Mouse (Mus musculus): ENCODE measurements around the gene Styxl1. TPM values are rescaled to one million over a fixed set of nuclear protein-coding genes. Genes with fewer than 3 reads are reported as not detected.
A peak's percentile ranks its signal among the peaks of the same experiment; 100 is the strongest.

The Styxl1 gene
- total RNA-seq, 1 experiment from 2014 or later: not detected

DNA sequence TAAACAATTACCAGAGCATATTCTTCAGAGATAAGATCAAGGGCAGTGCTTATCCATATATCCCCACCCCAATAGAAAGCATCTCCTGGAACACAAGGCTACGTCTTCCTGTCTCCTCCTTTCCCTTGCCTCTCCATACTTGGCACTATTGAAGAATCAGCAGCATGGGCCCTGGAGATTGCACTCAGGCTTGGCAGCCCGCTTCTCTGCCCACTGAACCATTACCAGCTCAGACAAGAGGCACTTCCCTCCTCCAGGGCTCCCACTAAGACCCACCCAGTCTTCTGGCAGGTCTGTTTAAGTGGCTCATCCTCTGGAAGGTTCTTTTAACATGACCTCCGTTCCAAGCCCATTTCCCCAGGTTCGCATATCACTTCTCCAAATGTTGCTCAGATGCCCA is 1.6 kb downstream of the Styxl1 start:
- no peak for ATAC-seq (replicated peaks; ENCODE audit: low read depth, poor library complexity, severe bottlenecking)

GRCm38 (mm10) chr5:135772519-135772918 is 5.7 kb downstream of the Styxl1 start:
- peak; percentile 52 for ATAC-seq (replicated peaks; ENCODE audit: low read depth, poor library complexity, severe bottlenecking)

GRCm38 (mm10) chr5:135764971-135765370 is 13.2 kb downstream of the Styxl1 start:
- ATAC-seq (replicated peaks; ENCODE audit: low read depth, poor library complexity, severe bottlenecking): no peak

GRCm38 (mm10) chr5:135763526-135763925 is 14.7 kb downstream of the Styxl1 start:
- peak; percentile 87 for ATAC-seq (replicated peaks; ENCODE audit: low read depth, poor library complexity, severe bottlenecking)

DNA sequence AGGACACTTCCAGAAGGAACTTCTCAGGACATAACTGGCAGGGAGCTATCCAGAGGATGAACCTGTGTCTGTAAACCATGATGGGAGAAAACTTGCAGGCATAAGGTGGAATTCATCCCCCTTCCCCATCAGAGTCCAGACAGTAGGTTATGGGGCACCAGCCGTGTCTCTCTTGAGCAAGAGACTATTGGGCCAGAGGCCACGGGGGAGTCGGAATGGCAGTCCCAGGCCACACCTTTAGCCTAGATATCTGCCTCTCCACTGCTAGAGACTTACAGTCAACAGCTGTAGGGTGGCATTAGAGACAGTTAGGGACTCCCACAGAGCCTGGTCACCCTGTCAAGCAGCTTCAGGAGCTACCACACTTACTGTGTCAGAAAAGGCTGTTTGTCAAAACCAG is 16.3 kb downstream of the Styxl1 start:
- no peak for ATAC-seq (replicated peaks; ENCODE audit: low read depth, poor library complexity, severe bottlenecking)

DNA sequence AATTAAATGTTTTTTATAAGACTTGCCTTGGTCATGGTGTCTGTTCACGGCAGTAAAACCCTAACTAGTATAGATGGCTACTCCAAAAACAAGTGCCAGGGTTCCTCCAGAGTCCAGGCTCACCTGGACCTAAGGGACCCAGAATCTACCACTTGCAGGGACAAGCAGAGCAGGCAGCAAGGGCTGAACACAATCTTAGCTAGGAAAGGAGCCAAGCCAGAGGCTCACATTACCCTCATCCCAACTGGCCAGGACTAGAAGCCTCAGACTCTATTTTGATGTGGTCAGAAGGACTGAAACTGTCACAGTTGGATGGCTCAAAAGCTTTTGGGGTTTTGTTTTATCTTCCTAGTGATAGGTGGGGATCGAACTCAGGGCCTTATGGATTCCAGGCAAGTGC is 26.6 kb downstream of the Styxl1 start:
- no peak for ATAC-seq (replicated peaks; ENCODE audit: low read depth, poor library complexity, severe bottlenecking)

DNA sequence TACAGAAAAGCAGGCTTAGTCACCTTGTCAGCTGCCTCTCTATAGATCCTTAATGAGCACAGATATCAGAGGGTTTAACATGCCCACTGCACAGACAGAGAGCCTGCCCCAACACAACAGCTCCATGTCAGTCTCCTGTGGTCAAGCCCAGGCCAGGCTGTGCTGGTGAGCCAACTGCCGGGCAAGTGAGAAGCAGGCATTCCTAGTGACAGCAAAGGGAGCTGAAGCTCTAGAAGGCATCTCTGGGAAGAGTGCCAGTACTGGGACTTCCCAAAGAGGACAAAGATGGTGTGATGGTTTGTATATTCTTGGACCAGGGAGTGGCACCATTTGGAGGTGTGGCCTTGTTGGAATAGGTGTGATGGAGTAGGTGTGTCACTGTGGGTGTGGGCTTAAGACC is 27.1 kb downstream of the Styxl1 start:
- no peak for ATAC-seq (replicated peaks; ENCODE audit: low read depth, poor library complexity, severe bottlenecking)

- ATAC-seq (replicated peaks; ENCODE audit: low read depth, poor library complexity, severe bottlenecking): peak; percentile 13; the same call in 1 of the 2 replicates
Measured at GRCm38 (mm10) chr5:135744742-135745141, 33.4 kb downstream of the Styxl1 start.

DNA sequence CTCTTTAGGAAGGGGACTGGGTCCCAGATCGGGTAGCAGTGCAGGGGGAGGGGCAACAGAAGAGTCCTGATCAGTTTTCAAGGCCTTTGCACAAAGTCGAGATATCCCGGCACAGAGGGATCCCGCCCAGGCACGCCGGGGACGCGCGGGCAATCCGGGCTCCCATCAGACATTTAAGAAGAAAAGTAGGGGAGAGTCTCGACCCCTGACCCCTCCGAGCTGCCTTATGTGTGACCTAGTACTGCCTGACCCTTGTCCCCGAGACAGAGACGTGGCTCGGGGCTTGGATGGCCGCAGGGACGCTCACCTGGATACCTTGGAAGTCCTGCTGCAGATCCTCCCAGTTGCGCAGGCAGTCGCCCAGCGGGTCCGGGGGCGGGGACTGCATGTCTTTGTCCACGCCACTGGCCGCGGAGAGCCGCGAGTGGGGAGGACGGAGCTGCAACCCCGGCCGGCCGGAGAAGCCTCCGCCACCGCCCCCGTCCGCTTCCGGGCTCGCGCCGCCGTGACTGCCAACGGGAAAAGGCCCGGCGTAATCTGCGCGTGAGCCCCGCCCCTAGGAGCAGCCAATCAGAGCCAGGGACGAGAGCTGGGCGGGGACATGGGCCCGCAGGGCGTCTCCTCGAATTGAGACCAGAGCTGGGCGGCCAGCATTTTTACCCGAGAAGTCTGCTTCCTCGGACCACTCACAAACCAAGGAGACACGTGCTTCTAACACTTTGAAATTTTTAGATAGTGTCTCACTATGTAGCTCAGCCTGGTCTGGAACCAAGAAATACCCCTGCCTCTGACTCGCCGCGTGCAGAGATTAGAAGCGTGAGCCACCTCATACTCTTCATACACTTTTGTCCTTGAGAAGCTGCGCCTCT is 34.2 kb downstream of the Styxl1 start, which contains the start of gene Tmem120a:
Gene Tmem120a, minus strand, starts transcription at position 708 of the 869 bp plus-strand sequence.
- peak; percentile 97 for ATAC-seq (replicated peaks; ENCODE audit: low read depth, poor library complexity, severe bottlenecking)

GRCm38 (mm10) chr5:135742941-135743740 is 35.0 kb downstream of the Styxl1 start:
- peak; percentile 45 for ATAC-seq (replicated peaks; ENCODE audit: low read depth, poor library complexity, severe bottlenecking)

- no peak for ATAC-seq (replicated peaks; ENCODE audit: low read depth, poor library complexity, severe bottlenecking)
Measured at GRCm38 (mm10) chr5:135742156-135742555, 36.0 kb downstream of the Styxl1 start.

DNA sequence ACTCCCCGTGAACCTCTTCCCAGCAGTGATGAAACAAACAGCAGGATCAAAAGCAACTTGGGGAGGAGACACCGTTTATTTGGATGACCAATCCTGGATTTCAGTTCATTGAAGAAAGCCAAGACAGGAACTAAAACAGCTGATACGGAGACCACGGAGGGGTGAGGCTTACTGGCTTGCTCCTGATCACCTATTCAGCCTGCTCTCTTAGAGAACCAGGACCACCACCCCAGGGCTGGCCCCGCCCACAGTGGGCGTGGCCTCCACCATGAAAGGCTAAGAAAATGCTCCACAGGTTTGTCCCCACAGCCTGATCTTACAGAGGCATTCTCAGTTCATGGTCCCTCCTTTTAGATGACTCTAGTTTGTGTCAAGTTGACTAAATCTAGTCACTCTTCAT is 39.9 kb downstream of the Styxl1 start:
- no peak for ATAC-seq (replicated peaks; ENCODE audit: low read depth, poor library complexity, severe bottlenecking)

DNA sequence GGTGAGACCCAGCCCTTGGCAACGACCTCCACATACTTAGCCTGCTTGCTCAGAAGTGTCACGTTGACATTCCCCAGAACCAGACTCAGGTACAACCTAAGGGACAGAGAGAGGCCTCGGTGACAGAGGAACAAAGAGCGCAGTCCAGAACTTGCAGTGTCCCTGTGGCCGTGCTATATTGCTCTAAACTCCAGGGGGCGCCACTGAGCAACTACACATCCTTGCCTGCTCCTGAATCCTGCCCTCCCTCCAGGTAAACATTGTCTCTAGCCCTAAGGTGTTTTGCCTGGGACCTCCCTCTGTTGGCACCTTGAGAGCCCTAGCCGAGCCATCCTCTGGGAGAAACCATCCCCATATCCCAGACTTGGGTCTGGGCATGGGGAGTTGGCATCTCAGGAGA is 41.0 kb downstream of the Styxl1 start:
- 0 out of 2 replicates have a peak, but pooled peaks have one; percentile 36 for ATAC-seq (replicated peaks; ENCODE audit: low read depth, poor library complexity, severe bottlenecking)

GRCm38 (mm10) chr5:135736544-135736943 is 41.6 kb downstream of the Styxl1 start:
- ATAC-seq (replicated peaks; ENCODE audit: low read depth, poor library complexity, severe bottlenecking): no peak

DNA sequence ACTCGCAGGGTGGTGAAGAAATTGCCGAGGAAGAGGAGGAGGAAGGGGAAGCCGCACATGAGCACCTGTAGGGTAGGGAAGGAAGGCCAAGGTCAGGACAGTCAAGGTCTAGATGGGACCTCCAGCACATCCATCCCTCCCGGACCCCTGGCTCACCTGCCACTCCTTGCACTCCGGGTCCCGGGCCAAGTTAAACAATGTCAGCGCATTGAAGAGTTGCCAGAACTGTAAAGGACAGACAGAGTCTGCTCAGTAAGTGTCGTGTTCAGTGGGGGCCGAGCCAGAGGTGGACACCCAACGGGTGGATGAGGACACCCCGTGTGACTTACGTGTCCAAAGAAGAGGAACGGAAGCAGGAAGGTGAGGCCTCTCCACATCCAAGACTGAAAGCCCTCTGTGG is 42.4 kb downstream of the Styxl1 start:
- ATAC-seq (replicated peaks; ENCODE audit: low read depth, poor library complexity, severe bottlenecking): no peak

GRCm38 (mm10) chr5:135734057-135734680 is 44.0 kb downstream of the Styxl1 start:
- ATAC-seq (replicated peaks; ENCODE audit: low read depth, poor library complexity, severe bottlenecking): no peak

DNA sequence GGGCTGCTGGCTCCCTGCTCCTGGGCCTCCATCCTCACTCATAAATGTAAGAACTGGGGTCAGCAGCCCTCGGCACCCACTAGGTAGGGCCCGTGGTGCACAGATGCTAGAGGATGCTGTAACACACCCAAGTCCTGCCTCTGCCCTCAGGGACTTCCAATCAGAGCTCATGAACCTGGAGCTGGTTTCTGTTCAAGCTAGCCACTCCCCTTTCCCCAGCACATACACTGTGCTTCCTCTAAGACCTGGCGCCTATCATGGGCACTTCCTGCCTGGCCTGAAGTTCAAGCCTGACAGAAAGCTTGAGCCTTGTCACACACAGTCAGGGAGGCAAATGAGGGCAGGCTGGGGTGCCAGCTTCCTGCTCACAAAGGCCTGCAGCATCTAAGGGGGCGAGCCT is 45.1 kb downstream of the Styxl1 start:
- no peak for ATAC-seq (replicated peaks; ENCODE audit: low read depth, poor library complexity, severe bottlenecking)

GRCm38 (mm10) chr5:135731322-135731721 is 46.9 kb downstream of the Styxl1 start:
- no peak for ATAC-seq (replicated peaks; ENCODE audit: low read depth, poor library complexity, severe bottlenecking)

- ATAC-seq (replicated peaks; ENCODE audit: low read depth, poor library complexity, severe bottlenecking): no peak
Measured at GRCm38 (mm10) chr5:135730916-135731315, 47.3 kb downstream of the Styxl1 start.

GRCm38 (mm10) chr5:135730278-135730677 is 47.9 kb downstream of the Styxl1 start:
- no peak for ATAC-seq (replicated peaks; ENCODE audit: low read depth, poor library complexity, severe bottlenecking)

DNA sequence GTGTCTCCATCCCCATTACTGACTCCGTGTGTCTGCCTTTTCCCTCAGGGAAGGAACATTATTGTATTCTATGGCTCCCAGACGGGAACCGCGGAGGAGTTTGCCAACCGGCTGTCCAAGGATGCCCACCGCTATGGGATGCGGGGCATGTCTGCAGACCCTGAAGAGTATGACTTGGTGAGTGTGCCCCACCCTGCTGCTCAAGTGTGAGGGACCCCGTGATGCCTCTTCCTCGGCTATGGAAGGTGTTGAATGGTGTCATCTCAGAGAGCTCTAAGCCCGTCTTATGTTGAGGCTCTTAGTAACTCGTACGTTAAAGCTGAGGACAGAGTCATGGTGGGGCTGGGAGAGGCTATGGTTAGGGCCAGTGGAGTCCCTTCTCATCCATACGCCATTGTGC is 48.8 kb downstream of the Styxl1 start:
- ATAC-seq (replicated peaks; ENCODE audit: low read depth, poor library complexity, severe bottlenecking): no peak

Data from common myeloid progenitor, adult 5-6 weeks (primary cell).